Mouse (Mus musculus): ENCODE results near the gene Cd82.

GRCm38 (mm10) chr2:93425810-93426209 lies 37.1 kb downstream of the Cd82 start:
- no peak for TF ChIP-seq GATA1 (IDR thresholded peaks at IDR 0.05; ENCODE audit: low read length)
- no peak for TF ChIP-seq TAL1 (IDR thresholded peaks at IDR 0.05; ENCODE audit: low read length)
